10 mouse cellular contexts compared by ENCODE assay signal in the genomic region with DNA sequence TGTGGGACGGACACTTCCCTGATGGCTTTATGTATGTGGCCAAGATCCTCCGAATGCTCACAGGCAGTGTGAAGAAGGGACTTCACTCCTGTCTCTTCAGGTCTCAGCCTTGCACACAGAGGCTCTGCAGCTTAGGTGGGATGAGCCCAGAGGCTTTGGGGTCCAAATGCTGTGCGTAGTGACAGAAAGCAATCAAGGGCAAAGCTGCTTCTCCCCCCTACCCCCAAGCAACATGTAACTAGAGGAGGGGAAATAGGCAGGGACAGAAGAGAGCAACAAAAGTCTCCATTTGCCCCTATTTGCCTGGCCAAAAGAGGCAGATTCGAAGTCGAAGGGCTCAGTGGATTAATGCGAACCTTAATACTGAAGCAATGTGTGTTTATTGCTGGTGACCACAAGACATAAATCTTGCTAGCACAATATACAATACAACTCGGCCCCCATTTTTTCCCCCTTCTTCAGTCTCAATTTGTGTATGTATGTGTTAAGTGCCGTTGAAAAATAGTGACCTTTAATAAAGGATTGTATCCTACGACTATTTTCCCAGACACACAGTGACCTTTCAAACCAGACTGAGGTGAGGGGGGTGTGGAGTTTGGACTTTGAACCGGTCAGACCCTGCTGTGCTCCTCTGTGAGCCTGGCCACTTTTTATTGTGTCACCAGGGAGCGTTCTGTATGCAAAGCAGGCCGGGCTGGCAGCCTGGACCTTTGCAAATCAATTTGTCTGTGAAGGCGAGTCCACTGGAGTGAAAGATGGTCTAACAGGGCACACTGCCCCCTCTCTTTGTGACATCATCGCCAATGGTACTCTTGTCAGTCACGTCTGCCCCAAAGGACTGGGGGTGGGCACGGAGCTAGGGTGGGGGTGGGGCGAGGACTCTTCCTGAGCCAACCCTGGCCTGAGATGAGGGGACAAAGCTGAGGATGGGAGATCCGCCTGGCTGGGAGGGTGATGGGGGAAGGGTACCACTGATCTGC.
DNase-seq lines count a peak whose midpoint lies in the region; ATAC-seq lines count a peak whose summit lies in the region.
"Had no signal": no experiment of that assay in that cellular context is flagged by ENCODE, and none has a peak within 500 bp of the region (broad histone marks: within the 10 kb centered on the region; RNA-seq: fewer than 3 reads in every experiment).

No protein-coding gene starts in this region.

- H3K9me3 ChIP-seq in hindbrain, embryonic 10.5 days: no peaks in the 10 kb centered on the region
- no peaks in the 10 kb centered on the region for H3K9me3 ChIP-seq in midbrain, embryonic 15.5 days

- no peak overlapping the region for H3K9ac ChIP-seq in midbrain, embryonic 15.5 days

- DNase-seq in embryo, embryonic 9.5 days (ENCODE audit: extremely low spot score): peak; percentile 69
- DNase-seq in hindbrain, embryonic 10.5 days (ENCODE audit: low spot score): peak; percentile 87
- DNase-seq in kidney, postnatal 25 days: peak; percentile 64 to 81
- no peak for DNase-seq in testis, postnatal 10 days (ENCODE audit: low spot score)
- DNase-seq in thymus, postnatal 0 days (ENCODE audit: low spot score): no peak
- no peak for DNase-seq in right cerebral cortex, adult 18-20 months
- DNase-seq in layer of hippocampus, adult 8-10 months (ENCODE audit: low spot score in 2 of 2): no peak
- DNase-seq: cerebellum, adult 9-11 months had no signal

- peak overlapping the region; percentile 26 for H3K4me3 ChIP-seq in hindbrain, embryonic 10.5 days
- no peak overlapping the region for H3K4me3 ChIP-seq in midbrain, embryonic 15.5 days

- peak overlapping the region; percentile 23; the same call in 1 of the 2 replicates for H3K4me2 ChIP-seq in midbrain, embryonic 15.5 days

- ATAC-seq in midbrain, embryonic 15.5 days (replicated peaks): peak; percentile 70

- H3K27ac ChIP-seq in hindbrain, embryonic 10.5 days: peak overlapping the region; percentile 89
- no peak overlapping the region; the same call in 1 of the 2 replicates for H3K27ac ChIP-seq in midbrain, embryonic 15.5 days
- H3K27ac ChIP-seq: macrophage had no signal

- WGBS in hindbrain, embryonic 10.5 days: 8% methylated on average over 18 of the region's 18 CpGs
- 7% methylated on average over 18 of the region's 18 CpGs for WGBS in midbrain, embryonic 15.5 days

- no peaks in the 10 kb centered on the region for H3K36me3 ChIP-seq in hindbrain, embryonic 10.5 days
- H3K36me3 ChIP-seq in midbrain, embryonic 15.5 days (replicated peaks): no peaks in the 10 kb centered on the region

- H3K4me1 ChIP-seq in hindbrain, embryonic 10.5 days (replicated peaks): peaks cover 64% of the 10 kb centered on the region
- H3K4me1 ChIP-seq in midbrain, embryonic 15.5 days: peaks cover 36% of the 10 kb centered on the region

- H3K27me3 ChIP-seq in hindbrain, embryonic 10.5 days (ENCODE audit: insufficient read depth, poor library complexity, severe bottlenecking): peaks cover 32% of the 10 kb centered on the region
- H3K27me3 ChIP-seq in midbrain, embryonic 15.5 days (replicated peaks): no peaks in the 10 kb centered on the region

Comparison
In these comparisons a context has a peak if more than half of its experiments do, and no peak if none do; other contexts are left out.
1. DNase-seq: peak in embryo, embryonic 9.5 days (single experiment), hindbrain, embryonic 10.5 days (single experiment) and kidney, postnatal 25 days (2 of 2); none in testis, postnatal 10 days (single experiment), thymus, postnatal 0 days (single experiment), right cerebral cortex, adult 18-20 months (single experiment) and layer of hippocampus, adult 8-10 months (0 of 2).